Mouse (Mus musculus) neural tube, embryonic 13.5 days (tissue): ENCODE measurements around the gene Ccdc42. TPM values are rescaled to one million over a fixed set of nuclear protein-coding genes. Genes with fewer than 3 reads are reported as not detected.

ENCODE experiments used
- ATAC-seq: fragments of 200-750 bp; cut with Nextera tagmentation; 2 replicates; pipeline ENCODE4 v1.8.0; 2017; ENCODE audit warnings: low read depth, mild to moderate bottlenecking, moderate TSS enrichment, moderate library complexity
- H3K27ac ChIP-seq: fragments of 300-500 bp; sonication (generic); replicated peaks from 2 replicates; pipeline ENCODE4 v1.5.1; 2015; ENCODE audit warnings: moderate library complexity, mild to moderate bottlenecking, inconsistent platforms
- H3K27me3 ChIP-seq: fragments of 300-500 bp; sonication (generic); 2 replicates; pipeline ENCODE4 v1.6.1; 2015; ENCODE audit warnings: mild to moderate bottlenecking, inconsistent platforms
- H3K36me3 ChIP-seq: fragments of 300-500 bp; sonication (generic); 2 replicates; pipeline ENCODE4 v1.6.1; 2015; ENCODE audit warnings: mild to moderate bottlenecking, inconsistent platforms
- H3K4me1 ChIP-seq: fragments of 300-500 bp; sonication (generic); replicated peaks from 2 replicates; pipeline ENCODE4 v1.6.1; 2015; ENCODE audit warnings: inconsistent platforms
- H3K4me2 ChIP-seq: fragments of 300-500 bp; sonication (generic); 2 replicates; pipeline ENCODE4 v1.6.1; 2015; ENCODE audit warnings: inconsistent platforms, mild to moderate bottlenecking, moderate library complexity
- H3K4me3 ChIP-seq: fragments of 300-500 bp; sonication (generic); 2 replicates; pipeline ENCODE4 v1.5.1; 2015; ENCODE audit warnings: mild to moderate bottlenecking, inconsistent platforms
- H3K9ac ChIP-seq: fragments of 300-500 bp; sonication (generic); 2 replicates; pipeline ENCODE4 v1.6.1; 2015; ENCODE audit warnings: moderate library complexity, mild to moderate bottlenecking, inconsistent platforms
- H3K9me3 ChIP-seq: fragments of 300-500 bp; sonication (generic); 2 replicates; pipeline ENCODE4 v1.6.1; 2016; ENCODE audit warnings: inconsistent platforms
- WGBS: fragments of 180-500 bp; shearing (Covaris S2); methylation state at CpG from one replicate; pipeline ENCODE4 v1.1.7; 2015; 5-methylcytosine and 5-hydroxymethylcytosine counted together
- polyA plus RNA-seq: library from polyadenylated mRNA; unstranded; fragments of >200 nt; fragmentation: Nextera tagmentation; extraction: Ambion mirVana; gene quantifications from 2 replicates; pipeline ENCODE4 v1.2.1, GENCODE M21; 2015

The Ccdc42 gene
- polyA plus RNA-seq, 1 experiment from 2014 or later: 0.20 TPM

- no peaks in the 10 kb centered on the region for H3K9me3 ChIP-seq
- 67% methylated on average over 9 of the region's 9 CpGs for WGBS
- H3K4me3 ChIP-seq: no peak overlapping the region
- H3K9ac ChIP-seq: no peak overlapping the region
- H3K27me3 ChIP-seq: no peaks in the 10 kb centered on the region
- no peaks in the 10 kb centered on the region for H3K36me3 ChIP-seq
- H3K4me1 ChIP-seq: peaks cover 19% of the 10 kb centered on the region
- ATAC-seq: no peak
- no peak overlapping the region for H3K27ac ChIP-seq
- peak overlapping the region; percentile 54 for H3K4me2 ChIP-seq
Observed at GRCm38 (mm10) chr11:68622751-68623150, 35.9 kb downstream of the Ccdc42 start.

DNA sequence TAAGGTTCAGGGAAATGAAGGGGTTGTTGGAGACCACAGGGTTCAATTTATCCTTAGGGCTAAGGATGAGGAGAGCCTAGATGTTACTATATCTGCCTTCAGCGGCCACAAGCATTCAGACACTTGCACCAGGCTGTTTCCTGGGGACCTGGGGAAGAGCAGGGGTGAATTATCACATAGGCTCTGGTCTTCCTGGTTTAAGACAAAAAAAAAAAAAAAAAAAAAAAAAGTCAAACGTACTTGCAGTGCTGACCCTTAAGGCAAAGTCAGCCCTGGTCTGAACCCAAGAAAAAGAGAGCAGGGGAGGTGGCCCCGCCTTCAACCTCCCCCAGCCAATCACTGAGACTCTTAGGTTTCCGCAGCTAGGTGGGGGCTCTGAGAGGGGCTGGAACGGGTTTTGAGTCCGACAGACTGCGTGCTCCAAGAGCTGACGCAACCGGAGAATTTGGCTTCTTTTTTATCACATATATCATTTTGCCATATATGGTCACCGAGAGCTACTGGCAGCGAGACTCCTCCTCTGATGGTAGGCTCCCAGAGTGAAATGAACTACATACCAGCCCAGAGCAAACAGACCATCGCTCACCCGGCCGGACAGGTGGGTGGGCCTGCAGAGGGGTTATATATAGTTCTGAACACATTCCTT lies 36.5 kb downstream of the Ccdc42 start:
- H3K27ac ChIP-seq: no peak overlapping the region
- H3K4me3 ChIP-seq: peak overlapping the region; percentile 31
- no peaks in the 10 kb centered on the region for H3K9me3 ChIP-seq
- H3K36me3 ChIP-seq: no peaks in the 10 kb centered on the region
- H3K27me3 ChIP-seq: no peaks in the 10 kb centered on the region
- ATAC-seq: peak; percentile 81
- WGBS: 5% methylated on average over 14 of the region's 14 CpGs
- H3K9ac ChIP-seq: peak overlapping the region; percentile 17; the same call in 1 of the 2 replicates
- H3K4me2 ChIP-seq: peak overlapping the region; percentile 54
- peaks cover 19% of the 10 kb centered on the region for H3K4me1 ChIP-seq

- Histone ChIP-seq H3K4me3 (peak overlapping the region; percentile 31), H3K4me2 (peak overlapping the region; percentile 54), H3K4me1 (peaks cover 19% of the 10 kb centered on the region), H3K9ac (peak overlapping the region; percentile 17; the same call in 1 of the 2 replicates), H3K36me3 (no peaks in the 10 kb centered on the region), H3K27me3 (no peaks in the 10 kb centered on the region), H3K9me3 (no peaks in the 10 kb centered on the region), H3K27ac (no peak overlapping the region)
- 4% methylated on average over 5 of the region's 5 CpGs for WGBS
- peak; percentile 27; the same call in 1 of the 2 replicates for ATAC-seq
Observed at GRCm38 (mm10) chr11:68623871-68624258, 37.0 kb downstream of the Ccdc42 start.

GRCm38 (mm10) chr11:68631611-68632316 lies 44.9 kb downstream of the Ccdc42 start:
- Histone ChIP-seq H3K27ac (no peak overlapping the region), H3K4me1 (peaks cover 9% of the 10 kb centered on the region; the same call in 1 of the 2 replicates), H3K36me3 (no peaks in the 10 kb centered on the region), H3K27me3 (no peaks in the 10 kb centered on the region), H3K4me2 (no peak overlapping the region), H3K9me3 (no peaks in the 10 kb centered on the region), H3K4me3 (no peak overlapping the region), H3K9ac (no peak overlapping the region)
- ATAC-seq: no peak
- WGBS: 87% methylated on average over 17 of the region's 17 CpGs

GRCm38 (mm10) chr11:68637861-68638615 lies 51.2 kb downstream of the Ccdc42 start:
- Histone ChIP-seq H3K27ac (0 out of 2 replicates have a peak overlapping the region, but pooled peaks have one; percentile 29), H3K27me3 (no peaks in the 10 kb centered on the region)

DNA sequence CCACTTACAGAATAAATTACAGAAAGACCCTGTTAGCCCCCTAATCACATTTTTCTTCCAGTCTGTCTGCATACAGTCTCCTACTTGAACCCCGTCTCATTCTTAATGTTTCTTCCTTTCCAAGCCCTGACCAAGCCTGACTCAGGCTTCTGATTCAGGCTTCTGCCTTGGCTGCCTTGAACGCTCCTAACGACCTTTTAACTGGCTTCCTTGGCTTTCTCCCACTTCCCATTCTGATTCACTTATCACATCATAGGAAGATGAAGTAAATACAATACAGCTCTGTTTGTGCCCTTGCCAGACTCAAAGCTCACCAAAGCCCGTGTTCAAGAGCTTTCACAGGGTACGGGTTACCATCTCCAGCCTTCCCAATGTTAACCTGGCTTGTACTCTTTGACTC lies 54.5 kb downstream of the Ccdc42 start:
- no peaks in the 10 kb centered on the region for H3K9me3 ChIP-seq
- H3K4me3 ChIP-seq: no peak overlapping the region
- no peak overlapping the region for H3K27ac ChIP-seq
- WGBS: 82% methylated on average over 5 of the region's 5 CpGs
- H3K27me3 ChIP-seq: no peaks in the 10 kb centered on the region
- no peaks in the 10 kb centered on the region for H3K36me3 ChIP-seq
- peaks cover 13% of the 10 kb centered on the region for H3K4me1 ChIP-seq
- no peak for ATAC-seq
- no peak overlapping the region for H3K9ac ChIP-seq
- no peak overlapping the region for H3K4me2 ChIP-seq

More at GRCm38 (mm10) chr11:68637861-68638615, 51.2 kb downstream of the Ccdc42 start:
- ATAC-seq: no peak
- Histone ChIP-seq H3K4me2 (no peak overlapping the region), H3K4me1 (peaks cover 22% of the 10 kb centered on the region), H3K4me3 (no peak overlapping the region), H3K9ac (no peak overlapping the region), H3K9me3 (no peaks in the 10 kb centered on the region), H3K36me3 (no peaks in the 10 kb centered on the region)
- 45% methylated on average over 10 of the region's 10 CpGs for WGBS

DNA sequence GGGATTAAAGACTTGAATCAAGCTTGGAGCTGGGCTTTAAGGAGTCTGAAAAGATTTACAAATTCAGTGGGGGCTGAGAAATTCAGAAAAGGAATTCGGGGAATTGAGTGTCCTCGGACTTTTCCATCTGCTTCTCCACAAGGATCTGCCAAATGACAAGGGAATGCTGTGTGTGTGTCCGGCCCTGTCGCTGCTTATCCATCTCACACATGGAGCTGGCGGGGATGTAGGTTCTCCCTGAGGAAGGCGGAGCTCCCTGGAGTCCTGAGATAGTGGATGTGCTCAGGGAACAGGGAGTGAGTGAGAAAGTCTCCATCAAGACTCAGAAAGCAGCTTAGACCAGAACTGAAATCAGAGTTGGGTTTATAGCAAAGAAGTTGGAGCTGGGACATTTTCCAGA lies 58.0 kb downstream of the Ccdc42 start:
- H3K9ac ChIP-seq: no peak overlapping the region
- no peak overlapping the region for H3K4me3 ChIP-seq
- no peaks in the 10 kb centered on the region for H3K9me3 ChIP-seq
- H3K4me2 ChIP-seq: no peak overlapping the region
- no peaks in the 10 kb centered on the region for H3K4me1 ChIP-seq
- no peak for ATAC-seq
- WGBS: 67% methylated on average over 6 of the region's 6 CpGs
- no peak overlapping the region for H3K27ac ChIP-seq
- no peaks in the 10 kb centered on the region for H3K36me3 ChIP-seq
- H3K27me3 ChIP-seq: no peaks in the 10 kb centered on the region

Other genes starting within 250 kb of the Ccdc42 start
- gene Ntn1, start 186.2 kb upstream of the Ccdc42 start, polyA plus RNA-seq: 31.3 and 35.3 TPM in 2 replicates
- gene Pik3r5, start 154.9 kb upstream of the Ccdc42 start, polyA plus RNA-seq: 1.3 and 1.6 TPM in 2 replicates
- gene Pik3r6, start 84.0 kb upstream of the Ccdc42 start, polyA plus RNA-seq: 2.3 and 2.4 TPM in 2 replicates
- not detected in 2 replicates for gene Mfsd6l, start 30.8 kb upstream of the Ccdc42 start, polyA plus RNA-seq
- 76.5 and 94.0 TPM in 2 replicates for gene Myh10, start 104.5 kb downstream of the Ccdc42 start, polyA plus RNA-seq